In genomic region chr13:54237512-54237911, GRCm38 (mm10) we compare ENCODE assay signal across 13 mouse cellular contexts.
"Had no signal": no experiment of that assay in that cellular context is flagged by ENCODE, and none has a peak within 500 bp of the region (broad histone marks: within the 10 kb centered on the region; RNA-seq: fewer than 3 reads in every experiment).

No protein-coding gene starts in this region.

- H3K36me3 ChIP-seq: hindbrain, embryonic 15.5 days; limb, embryonic 13.5 days; midbrain, embryonic 15.5 days; neural tube, embryonic 12.5 days; stomach, embryonic 15.5 days had no signal

- H3K4me3 ChIP-seq: hindbrain, embryonic 15.5 days; limb, embryonic 13.5 days; midbrain, embryonic 15.5 days; neural tube, embryonic 12.5 days; stomach, embryonic 15.5 days had no signal

- H3K9me3 ChIP-seq: hindbrain, embryonic 15.5 days; limb, embryonic 13.5 days; midbrain, embryonic 15.5 days; neural tube, embryonic 12.5 days; stomach, embryonic 15.5 days had no signal

- H3K27ac ChIP-seq: hindbrain, embryonic 15.5 days; limb, embryonic 13.5 days; liver, embryonic 14.5 days; midbrain, embryonic 15.5 days; neural tube, embryonic 12.5 days; stomach, embryonic 15.5 days had no signal

- H3K27me3 ChIP-seq: hindbrain, embryonic 15.5 days; midbrain, embryonic 15.5 days; neural tube, embryonic 12.5 days; stomach, embryonic 15.5 days had no signal

- ATAC-seq: intestine, embryonic 16.5 days; midbrain, embryonic 15.5 days had no signal

- H3K4me2 ChIP-seq: hindbrain, embryonic 15.5 days; limb, embryonic 13.5 days; midbrain, embryonic 15.5 days; neural tube, embryonic 12.5 days; stomach, embryonic 15.5 days had no signal

- H3K4me1 ChIP-seq: neural tube, embryonic 12.5 days had no signal

- DNase-seq: left cerebral cortex, postnatal 4 days; retina, postnatal 1 day; right cerebral cortex, postnatal 4 days; spleen, adult 18-20 months; thymus, adult 18-20 months; thymus, postnatal 14 days had no signal

- H3K9ac ChIP-seq: hindbrain, embryonic 15.5 days; limb, embryonic 13.5 days; liver, embryonic 14.5 days; midbrain, embryonic 15.5 days; neural tube, embryonic 12.5 days; stomach, embryonic 15.5 days had no signal
